Mouse (Mus musculus) adrenal gland, adult 2 months (tissue): ENCODE data around the gene Zfp973. TPM values are rescaled to one million over a fixed set of nuclear protein-coding genes. Genes with fewer than 3 reads are reported as not detected.
A peak's percentile ranks its signal among the peaks of the same experiment; 100 is the strongest.
"Not testable (repeated sequence)": the region's sequence is repeated elsewhere in the genome, so short reads cannot be mapped to it uniquely, and the experiment has no call there.

Source experiments
- DNase-seq: peaks from one replicate; pipeline ENCODE4 v3.0.0; 2021
- long read RNA-seq: library from polyadenylated mRNA; stranded (forward); transcript quantifications from one replicate; pipeline ENCODE4 v2.0.0, GENCODE M21; 2021
- polyA plus RNA-seq: library from polyadenylated mRNA; depleted of rRNA; stranded (reverse); fragments of >200 nt; gene quantifications from 2 replicates; pipeline ENCODE4 v1.2.3, GENCODE M21; 2012; rRNA removed
- total RNA-seq, 2 experiments: library from RNA; stranded (reverse); gene quantifications; 2 replicates each; pipeline ENCODE4 v1.2.3; 2021

The Zfp973 gene
- total RNA-seq (10 to 100 TPM in 1 of 2 experiments, 1 to 10 TPM in 1; 10.0 to 13.3 TPM), polyA plus RNA-seq (0.30 and 0.64 TPM in 2 replicates)
- long read RNA-seq, partial matches to known transcripts = 0 of 2 reads
- long read RNA-seq, other reads (novel, unspliced or antisense) = 2 of 2 reads

DNA sequence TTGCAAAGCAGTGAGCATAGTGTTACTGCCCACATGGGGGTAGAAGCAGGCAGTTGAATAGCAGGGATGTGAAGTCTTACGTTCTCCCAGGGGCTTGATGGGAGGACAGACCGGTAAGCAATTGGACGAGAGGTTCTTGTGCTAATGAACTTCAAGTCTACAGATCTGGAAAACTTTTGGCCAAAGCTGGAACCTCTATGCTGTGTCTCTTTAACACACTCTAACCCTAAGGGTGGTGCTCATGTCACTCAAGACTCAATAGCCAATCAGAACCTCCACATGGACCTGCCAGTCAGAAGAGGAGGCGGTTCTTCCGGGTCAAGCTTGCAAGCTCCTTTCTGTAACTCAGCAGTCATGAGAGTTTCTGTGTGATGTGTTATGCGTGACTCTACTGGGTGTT is at the start of gene Zfp973:
Gene Zfp973, plus strand, starts transcription at position 301 of the 400 bp plus-strand sequence.
- DNase-seq = not testable (repeated sequence)

DNA sequence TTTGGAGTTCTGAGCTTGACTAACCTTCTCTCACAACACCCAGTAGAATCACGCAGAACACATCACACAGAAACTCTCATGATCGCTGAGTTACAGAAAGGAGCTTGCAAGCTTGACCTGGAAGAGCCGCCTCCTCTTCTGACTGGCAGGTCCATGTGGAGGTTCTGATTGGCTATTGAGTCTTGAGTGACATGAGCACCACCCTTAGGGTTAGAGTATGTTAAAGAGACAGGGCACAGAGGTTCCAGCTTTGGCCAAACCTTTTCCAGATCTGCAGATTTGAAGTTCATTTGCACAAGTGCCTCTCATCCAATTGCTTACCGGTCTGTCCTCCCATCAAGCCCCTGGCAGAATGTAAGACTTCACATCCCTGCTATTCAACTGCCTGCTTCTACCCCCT is 34.1 kb upstream of the Zfp973 start, which contains the start of gene Gm14308:
Gene Gm14308, minus strand, starts transcription at position 101 of the 400 bp plus-strand sequence.
- DNase-seq = not testable (repeated sequence)

DNA sequence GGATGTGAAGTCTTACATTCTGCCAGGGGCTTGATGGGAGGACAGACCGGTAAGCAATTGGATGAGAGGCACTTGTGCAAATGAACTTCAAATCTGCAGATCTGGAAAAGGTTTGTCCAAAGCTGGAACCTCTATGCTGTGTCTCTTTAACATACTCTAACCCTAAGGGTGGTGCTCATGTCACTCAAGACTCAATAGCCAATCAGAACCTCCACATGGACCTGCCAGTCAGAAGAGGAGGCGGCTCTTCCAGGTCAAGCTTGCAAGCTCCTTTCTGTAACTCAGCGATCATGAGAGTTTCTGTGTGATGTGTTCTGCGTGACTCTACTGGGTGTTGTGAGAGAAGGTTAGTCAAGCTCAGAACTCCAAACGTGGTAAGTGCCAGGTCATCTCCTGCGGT is 37.7 kb downstream of the Zfp973 start, which contains the start of gene Gm14305:
Gene Gm14305, plus strand, starts transcription at position 278 of the 400 bp plus-strand sequence.
- peak; percentile 45 for DNase-seq

Other genes starting within 250 kb of the Zfp973 start
- gene Gm14435, start 246.9 kb upstream of the Zfp973 start, total RNA-seq = 10 to 100 TPM in 1 of 2 experiments, 1 to 10 TPM in 1; 6.9 to 13.6 TPM
- gene Gm14435, start 246.9 kb upstream of the Zfp973 start, polyA plus RNA-seq = 0.39 TPM in 1 of 2 replicates, not detected in the other
- gene Gm14434, start 183.7 kb upstream of the Zfp973 start, total RNA-seq = not detected
- 1.2 and 1.4 TPM in 2 replicates for gene Gm14434, start 183.7 kb upstream of the Zfp973 start, polyA plus RNA-seq
- gene Zfp967, start 149.5 kb upstream of the Zfp973 start, total RNA-seq = not detected
- gene Zfp967, start 149.5 kb upstream of the Zfp973 start, polyA plus RNA-seq = not detected in 2 replicates
- 1 to 10 TPM; 4.6 to 5.5 TPM for gene Gm14308, start 34.2 kb upstream of the Zfp973 start, total RNA-seq
- 0.29 and 0.52 TPM in 2 replicates for gene Gm14308, start 34.2 kb upstream of the Zfp973 start, polyA plus RNA-seq
- 10 to 100 TPM; 11.0 to 13.0 TPM for gene Gm14305, start 37.8 kb downstream of the Zfp973 start, total RNA-seq
- 0.39 and 0.67 TPM in 2 replicates for gene Gm14305, start 37.8 kb downstream of the Zfp973 start, polyA plus RNA-seq
- gene Gm14295, start 128.1 kb downstream of the Zfp973 start, total RNA-seq = 10 to 100 TPM in 1 of 2 experiments, 1 to 10 TPM in 1; 9.0 to 10.3 TPM
- gene Gm14295, start 128.1 kb downstream of the Zfp973 start, polyA plus RNA-seq = 0.51 and 0.73 TPM in 2 replicates
- not detected for gene Gm14408, start 160.6 kb downstream of the Zfp973 start, total RNA-seq
- not detected in 2 replicates for gene Gm14408, start 160.6 kb downstream of the Zfp973 start, polyA plus RNA-seq